Mouse (Mus musculus): ENCODE results near the gene Noct.

Gene Noct

GRCm38 (mm10) chr3:51226601-51227000 is 2.4 kb downstream of the Noct start:
- in situ Hi-C loops (cut with MboI; ENCODE audit: low pct_unique_long_range_greater_than_20kb in 1 of 2, low sequenced_read_pairs in 2 of 2, unreplicated experiment in 1 of 2), result no loop called here

- in situ Hi-C loops (cut with MboI; ENCODE audit: low pct_unique_long_range_greater_than_20kb in 1 of 2, low sequenced_read_pairs in 2 of 2, unreplicated experiment in 1 of 2), result no loop called here
Observed at GRCm38 (mm10) chr3:51228038-51228820, 4.0 kb downstream of the Noct start.

- in situ Hi-C loops (cut with MboI; ENCODE audit: low pct_unique_long_range_greater_than_20kb in 1 of 2, low sequenced_read_pairs in 2 of 2, unreplicated experiment in 1 of 2), result no loop called here
Observed at GRCm38 (mm10) chr3:51228821-51229205, 4.6 kb downstream of the Noct start.

- in situ Hi-C loops (cut with MboI; ENCODE audit: low pct_unique_long_range_greater_than_20kb in 1 of 2, low sequenced_read_pairs in 2 of 2, unreplicated experiment in 1 of 2), result no loop called here
Observed at GRCm38 (mm10) chr3:51229226-51229625, 5.0 kb downstream of the Noct start.

DNA sequence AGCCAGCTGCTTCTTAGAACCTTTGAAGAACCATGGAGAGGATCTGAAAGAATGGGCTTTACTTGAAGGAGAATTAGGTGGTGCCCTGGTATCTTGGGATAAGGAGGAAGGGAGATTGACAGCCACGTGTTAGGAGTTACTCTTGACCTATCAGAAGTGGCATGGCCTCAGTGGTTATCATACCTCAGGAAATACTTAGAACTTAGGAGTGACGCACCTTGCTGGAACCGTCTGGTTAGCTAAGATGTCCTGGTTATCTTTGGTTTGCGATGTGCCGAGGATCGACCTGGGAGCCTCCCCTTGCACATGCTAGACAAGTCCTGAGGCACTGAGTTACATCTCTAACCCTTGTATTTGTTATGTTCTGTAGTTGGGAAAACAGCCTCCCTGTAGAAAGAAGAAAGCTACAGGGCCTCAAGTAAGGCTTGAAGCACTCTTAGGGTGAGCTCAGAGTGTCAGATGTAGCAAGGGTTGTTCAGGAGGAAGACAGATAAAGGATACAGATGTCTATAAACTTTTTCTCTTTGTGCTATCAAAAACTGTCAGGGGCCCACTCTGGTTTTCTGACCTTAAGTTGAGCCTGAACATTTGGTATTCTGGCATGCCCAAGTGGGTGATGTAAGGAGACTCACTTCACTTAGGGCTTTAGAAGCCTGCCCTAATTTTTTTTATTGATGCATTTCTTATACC is 6.0 kb downstream of the Noct start:
- in situ Hi-C loops (cut with MboI; ENCODE audit: low pct_unique_long_range_greater_than_20kb in 1 of 2, low sequenced_read_pairs in 2 of 2, unreplicated experiment in 1 of 2), result loop anchor here (10.0 kb wide), 1 partner anchor 125 kb away; no protein-coding TSS in a partner anchor

GRCm38 (mm10) chr3:51230886-51231285 is 6.6 kb downstream of the Noct start:
- in situ Hi-C loops (cut with MboI; ENCODE audit: low pct_unique_long_range_greater_than_20kb in 1 of 2, low sequenced_read_pairs in 2 of 2, unreplicated experiment in 1 of 2), result loop anchor here (10.0 kb wide), 1 partner anchor 124 kb away; no protein-coding TSS in a partner anchor

GRCm38 (mm10) chr3:51231499-51231898 is 7.3 kb downstream of the Noct start:
- in situ Hi-C loops (cut with MboI; ENCODE audit: low pct_unique_long_range_greater_than_20kb in 1 of 2, low sequenced_read_pairs in 2 of 2, unreplicated experiment in 1 of 2), result loop anchor here (10.0 kb wide), 1 partner anchor 123 kb away; no protein-coding TSS in a partner anchor

GRCm38 (mm10) chr3:51232205-51232910 is 8.1 kb downstream of the Noct start:
- in situ Hi-C loops (cut with MboI; ENCODE audit: low pct_unique_long_range_greater_than_20kb in 1 of 2, low sequenced_read_pairs in 2 of 2, unreplicated experiment in 1 of 2), result loop anchor here (10.0 kb wide), 1 partner anchor 122 kb away; no protein-coding TSS in a partner anchor

DNA sequence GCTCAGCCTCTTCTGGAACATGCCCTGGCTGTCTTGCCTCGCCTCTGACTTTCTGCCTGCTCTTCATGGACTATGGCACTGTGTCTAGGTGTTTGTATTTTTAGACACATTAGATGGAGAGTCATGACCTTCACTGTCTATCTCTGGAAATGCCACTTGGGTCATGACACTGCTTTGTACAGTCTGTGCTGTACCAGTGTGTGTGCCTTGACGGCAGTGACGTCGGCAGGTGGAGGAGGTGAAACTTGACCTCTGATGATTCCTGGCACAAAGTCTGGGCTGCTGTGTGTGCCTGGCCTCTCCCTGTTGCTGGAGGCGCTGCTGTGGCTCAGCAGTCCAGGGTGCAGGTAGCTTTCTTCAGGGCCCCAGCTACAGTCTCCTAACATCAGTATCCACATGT is 9.2 kb downstream of the Noct start:
- in situ Hi-C loops (cut with MboI; ENCODE audit: low pct_unique_long_range_greater_than_20kb in 1 of 2, low sequenced_read_pairs in 2 of 2, unreplicated experiment in 1 of 2), result loop anchor here (10.0 kb wide), 1 partner anchor 121 kb away; no protein-coding TSS in a partner anchor

GRCm38 (mm10) chr3:51233918-51234751 is 9.9 kb downstream of the Noct start:
- in situ Hi-C loops (cut with MboI; ENCODE audit: low pct_unique_long_range_greater_than_20kb in 1 of 2, low sequenced_read_pairs in 2 of 2, unreplicated experiment in 1 of 2), result loop anchor here (10.0 kb wide), 1 partner anchor 121 kb away; no protein-coding TSS in a partner anchor

DNA sequence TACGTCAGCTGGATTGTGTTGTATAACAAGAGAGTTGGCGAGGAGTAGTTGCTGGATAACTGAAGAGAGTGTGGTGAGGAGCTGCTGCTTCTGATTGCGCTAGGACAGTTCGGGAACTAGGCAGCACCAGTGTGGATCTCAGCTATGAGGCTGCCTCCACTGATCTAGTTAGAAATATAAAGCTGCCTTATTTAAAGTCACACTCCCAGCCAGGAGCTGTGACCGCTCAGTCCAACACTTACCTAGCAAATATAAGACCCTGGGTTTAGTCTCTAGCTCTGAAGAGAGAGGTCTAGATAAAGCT is 10.5 kb downstream of the Noct start:
- in situ Hi-C loops (cut with MboI; ENCODE audit: low pct_unique_long_range_greater_than_20kb in 1 of 2, low sequenced_read_pairs in 2 of 2, unreplicated experiment in 1 of 2), result loop anchor here (10.0 kb wide), 1 partner anchor 120 kb away; no protein-coding TSS in a partner anchor

DNA sequence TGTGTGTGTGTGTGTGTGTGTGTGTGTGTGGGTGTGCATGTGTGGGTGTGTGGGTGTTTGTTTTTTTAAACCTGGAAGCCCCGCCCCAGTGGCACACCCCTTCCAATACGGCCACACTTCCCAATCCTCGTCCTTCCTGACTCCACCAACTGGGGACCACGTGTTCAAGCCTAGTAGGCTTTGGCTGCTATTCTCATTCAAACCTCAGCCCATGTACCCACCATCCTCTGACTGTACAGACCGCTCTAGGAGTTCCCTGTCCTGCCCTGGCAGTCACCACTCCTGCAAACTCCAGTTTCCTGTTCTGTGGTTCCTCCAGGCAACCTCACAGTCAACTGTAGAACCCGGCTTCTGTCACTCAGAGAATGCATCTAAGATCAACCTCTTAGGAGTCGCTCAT is 14.3 kb downstream of the Noct start:
- in situ Hi-C loops (cut with MboI; ENCODE audit: low pct_unique_long_range_greater_than_20kb in 1 of 2, low sequenced_read_pairs in 2 of 2, unreplicated experiment in 1 of 2), result loop anchor here (10.0 kb wide), 1 partner anchor 116 kb away; no protein-coding TSS in a partner anchor

DNA sequence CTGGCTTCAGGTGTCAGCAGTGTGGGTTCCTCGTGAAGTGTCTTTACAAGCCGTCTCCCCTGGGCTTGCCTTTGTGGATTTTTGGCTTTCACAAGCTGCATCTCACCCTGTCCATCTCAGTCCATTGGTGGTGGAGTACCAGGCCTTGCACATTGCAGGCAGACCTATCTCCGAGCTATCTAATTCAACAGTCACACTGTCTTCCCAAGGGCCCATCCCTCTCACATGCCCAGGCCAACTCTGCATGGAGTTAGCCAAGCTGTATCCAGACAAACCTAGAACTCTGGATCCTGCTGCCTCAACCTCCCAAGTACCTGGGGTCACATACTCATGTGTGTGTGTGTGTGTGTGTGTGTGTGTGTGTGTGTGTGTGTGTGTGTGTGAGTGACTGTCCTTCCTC is 15.3 kb downstream of the Noct start:
- in situ Hi-C loops (cut with MboI; ENCODE audit: low pct_unique_long_range_greater_than_20kb in 1 of 2, low sequenced_read_pairs in 2 of 2, unreplicated experiment in 1 of 2), result loop anchor here (10.0 kb wide), 1 partner anchor 115 kb away; no protein-coding TSS in a partner anchor

DNA sequence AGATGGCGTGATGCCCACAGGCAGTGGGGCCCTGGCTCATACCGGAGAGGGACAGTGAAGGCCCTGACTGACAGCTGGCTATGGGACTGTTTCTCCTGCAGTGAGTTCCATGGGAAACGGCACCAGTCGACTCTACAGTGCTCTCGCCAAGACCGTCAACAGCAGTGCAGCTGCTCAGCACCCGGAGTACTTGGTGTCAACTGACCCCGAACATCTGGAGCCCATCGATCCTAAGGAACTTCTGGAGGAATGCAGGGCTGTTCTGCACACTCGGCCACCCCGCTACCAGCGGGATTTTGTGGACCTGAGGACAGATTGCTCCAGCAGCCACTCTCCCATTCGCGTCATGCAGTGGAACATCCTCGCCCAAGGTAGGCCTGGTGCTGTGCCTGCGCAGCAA is 23.5 kb downstream of the Noct start:
- in situ Hi-C loops (cut with MboI; ENCODE audit: low pct_unique_long_range_greater_than_20kb in 1 of 2, low sequenced_read_pairs in 2 of 2, unreplicated experiment in 1 of 2), result no loop called here

DNA sequence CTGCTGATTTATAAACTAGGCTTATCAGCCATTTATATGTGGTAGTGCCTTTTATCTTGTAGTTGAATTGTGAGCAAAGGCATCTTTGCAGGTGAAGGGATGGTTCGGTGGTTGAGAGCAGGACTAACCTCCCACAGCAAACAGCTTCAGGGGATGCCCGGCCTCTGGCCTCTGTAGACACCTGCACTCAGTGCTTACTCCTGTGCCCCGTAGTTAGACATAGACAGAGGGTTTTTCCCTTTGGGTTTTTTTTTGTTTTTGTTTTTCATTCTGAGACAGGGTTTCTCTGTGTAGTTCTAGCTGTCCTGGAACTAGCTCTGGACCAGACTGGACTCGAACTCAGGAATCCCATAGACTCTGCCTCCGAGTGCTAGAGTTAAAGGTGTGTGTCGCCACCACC is 24.4 kb downstream of the Noct start:
- in situ Hi-C loops (cut with MboI; ENCODE audit: low pct_unique_long_range_greater_than_20kb in 1 of 2, low sequenced_read_pairs in 2 of 2, unreplicated experiment in 1 of 2), result no loop called here

DNA sequence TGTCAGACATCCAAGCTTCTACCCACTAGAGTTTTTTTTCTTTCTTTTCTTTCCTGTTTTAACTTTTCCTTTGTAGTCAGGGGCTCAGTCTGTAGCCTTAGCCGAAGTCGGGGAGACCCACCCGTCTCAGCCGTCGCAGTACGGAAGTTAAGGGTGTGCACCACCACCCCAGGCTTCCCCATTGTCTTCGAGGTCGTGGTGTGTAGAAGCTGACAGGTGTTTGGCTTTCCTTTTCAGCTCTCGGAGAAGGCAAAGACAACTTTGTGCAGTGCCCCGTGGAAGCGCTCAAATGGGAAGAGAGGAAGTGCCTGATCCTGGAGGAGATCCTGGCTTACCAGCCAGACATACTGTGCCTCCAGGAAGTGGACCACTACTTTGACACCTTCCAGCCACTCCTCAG is 25.2 kb downstream of the Noct start:
- in situ Hi-C loops (cut with MboI; ENCODE audit: low pct_unique_long_range_greater_than_20kb in 1 of 2, low sequenced_read_pairs in 2 of 2, unreplicated experiment in 1 of 2), result no loop called here

DNA sequence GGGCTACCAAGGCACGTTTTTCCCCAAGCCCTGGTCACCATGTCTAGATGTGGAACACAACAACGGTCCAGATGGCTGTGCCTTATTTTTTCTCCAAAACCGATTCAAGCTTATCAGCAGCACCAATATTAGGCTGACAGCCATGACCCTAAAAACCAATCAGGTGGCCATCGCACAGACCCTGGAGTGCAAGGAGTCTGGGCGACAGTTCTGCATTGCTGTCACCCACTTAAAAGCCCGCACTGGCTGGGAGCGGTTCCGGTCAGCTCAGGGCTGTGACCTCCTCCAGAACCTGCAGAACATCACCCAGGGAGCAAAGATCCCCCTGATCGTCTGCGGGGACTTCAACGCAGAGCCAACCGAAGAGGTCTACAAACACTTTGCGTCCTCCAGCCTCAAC is 25.6 kb downstream of the Noct start:
- in situ Hi-C loops (cut with MboI; ENCODE audit: low pct_unique_long_range_greater_than_20kb in 1 of 2, low sequenced_read_pairs in 2 of 2, unreplicated experiment in 1 of 2), result no loop called here

DNA sequence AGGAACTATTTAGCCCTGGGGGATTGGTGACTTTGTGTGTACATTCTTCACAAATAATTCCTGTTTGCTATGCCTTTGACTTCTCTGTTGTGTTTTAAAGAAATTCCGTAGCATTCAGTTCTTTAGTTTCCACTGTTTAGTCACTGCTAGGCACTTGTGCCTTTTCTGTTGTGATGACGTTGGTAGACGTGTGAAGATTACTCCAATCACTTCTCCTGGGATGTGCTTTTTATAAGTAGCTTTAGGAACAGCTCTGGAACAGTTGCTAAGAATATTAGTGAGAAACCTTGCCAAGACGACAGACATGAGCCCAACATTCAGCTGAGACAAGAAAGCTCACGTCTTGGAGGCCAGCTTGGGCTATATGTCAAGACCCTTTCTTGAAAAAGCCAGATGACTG is 26.8 kb downstream of the Noct start:
- in situ Hi-C loops (cut with MboI; ENCODE audit: low pct_unique_long_range_greater_than_20kb in 1 of 2, low sequenced_read_pairs in 2 of 2, unreplicated experiment in 1 of 2), result no loop called here
